Mouse (Mus musculus): ENCODE data around the gene C530025M09Rik. TPM values are rescaled to one million over a fixed set of nuclear protein-coding genes. Genes with fewer than 3 reads are reported as not detected.
A peak's percentile ranks its signal among the peaks of the same experiment; 100 is the strongest.

The C530025M09Rik gene
- polyA plus RNA-seq, 1 experiment from 2014 or later = 0.52 TPM

GRCm38 (mm10) chr2:149835091-149835490 lies 4.1 kb upstream of the C530025M09Rik start:
- no peaks in the 10 kb centered on the region for H3K9me3 ChIP-seq
- peaks cover 34% of the 10 kb centered on the region for H3K27me3 ChIP-seq
- no peak overlapping the region for H3K4me3 ChIP-seq
- no peak overlapping the region for H3K9ac ChIP-seq
- H3K36me3 ChIP-seq = no peaks in the 10 kb centered on the region
- H3K4me1 ChIP-seq = 0 out of 2 replicates have a peak, but pooled peaks cover 4% of the 10 kb centered on the region
- ATAC-seq (ENCODE audit: insufficient number of reproducible peaks, insufficient read depth, low FRiP score, low TSS enrichment) = no peak
- H3K27ac ChIP-seq = no peak overlapping the region
- H3K4me2 ChIP-seq (replicated peaks) = no peak overlapping the region
- 86% methylated on average over 1 of the region's 1 CpGs for WGBS

- H3K36me3 ChIP-seq = no peaks in the 10 kb centered on the region
- 0 out of 2 replicates have a peak, but pooled peaks cover 4% of the 10 kb centered on the region for H3K4me1 ChIP-seq
- WGBS = 3% methylated on average over 5 of the region's 5 CpGs
- H3K9me3 ChIP-seq = no peaks in the 10 kb centered on the region
- peaks cover 45% of the 10 kb centered on the region for H3K27me3 ChIP-seq
- peak overlapping the region; percentile 99 for H3K4me2 ChIP-seq (replicated peaks)
- H3K9ac ChIP-seq = no peak overlapping the region
- no peak overlapping the region for H3K27ac ChIP-seq
- peak overlapping the region; percentile 59 for H3K4me3 ChIP-seq
- no peak for ATAC-seq (ENCODE audit: insufficient number of reproducible peaks, insufficient read depth, low FRiP score, low TSS enrichment)
Measured at GRCm38 (mm10) chr2:149832301-149832700, 1.3 kb upstream of the C530025M09Rik start.

GRCm38 (mm10) chr2:149831459-149832245 lies 639 bp upstream of the C530025M09Rik start:
- no peaks in the 10 kb centered on the region for H3K9me3 ChIP-seq
- H3K4me3 ChIP-seq = peak overlapping the region; percentile 59
- ATAC-seq (ENCODE audit: insufficient number of reproducible peaks, insufficient read depth, low FRiP score, low TSS enrichment) = no peak
- 0 out of 2 replicates have a peak, but pooled peaks cover 4% of the 10 kb centered on the region for H3K4me1 ChIP-seq
- WGBS = under 1% methylated on average over 29 of the region's 29 CpGs
- peaks cover 45% of the 10 kb centered on the region for H3K27me3 ChIP-seq
- H3K4me2 ChIP-seq (replicated peaks) = peak overlapping the region; percentile 99
- no peaks in the 10 kb centered on the region for H3K36me3 ChIP-seq
- H3K9ac ChIP-seq = peak overlapping the region; percentile 49; the same call in 1 of the 2 replicates
- no peak overlapping the region for H3K27ac ChIP-seq

GRCm38 (mm10) chr2:149829955-149830535 lies 968 bp downstream of the C530025M09Rik start:
- Histone ChIP-seq H3K9ac (peak overlapping the region; percentile 49; the same call in 1 of the 2 replicates), H3K4me3 (peak overlapping the region; percentile 59), H3K36me3 (no peaks in the 10 kb centered on the region), H3K4me1 (0 out of 2 replicates have a peak, but pooled peaks cover 4% of the 10 kb centered on the region), H3K4me2 (replicated peaks) (peak overlapping the region; percentile 99), H3K27ac (no peak overlapping the region), H3K27me3 (peaks cover 45% of the 10 kb centered on the region), H3K9me3 (no peaks in the 10 kb centered on the region)
- WGBS = under 1% methylated on average over 26 of the region's 26 CpGs
- no peak for ATAC-seq (ENCODE audit: insufficient number of reproducible peaks, insufficient read depth, low FRiP score, low TSS enrichment)

GRCm38 (mm10) chr2:149828911-149829310 lies 2.1 kb downstream of the C530025M09Rik start, which contains the start of gene Syndig1:
Gene Syndig1, plus strand, starts transcription at chr2:149829211.
- H3K4me1 ChIP-seq = 0 out of 2 replicates have a peak, but pooled peaks cover 4% of the 10 kb centered on the region
- H3K36me3 ChIP-seq = no peaks in the 10 kb centered on the region
- no peak for ATAC-seq (ENCODE audit: insufficient number of reproducible peaks, insufficient read depth, low FRiP score, low TSS enrichment)
- peaks cover 45% of the 10 kb centered on the region for H3K27me3 ChIP-seq
- WGBS = 84% methylated on average over 2 of the region's 2 CpGs
- peak within 1 kb of the TSS; percentile 59 for H3K4me3 ChIP-seq
- peak within 1 kb of the TSS; percentile 99 for H3K4me2 ChIP-seq (replicated peaks)
- H3K9me3 ChIP-seq = no peaks in the 10 kb centered on the region
- no peak within 1 kb of the TSS for H3K27ac ChIP-seq
- H3K9ac ChIP-seq = no peak within 1 kb of the TSS

- H3K9ac ChIP-seq = no peak overlapping the region
- 31% methylated on average over 2 of the region's 2 CpGs for WGBS
Measured at GRCm38 (mm10) chr2:149820201-149820600, 10.8 kb downstream of the C530025M09Rik start.

GRCm38 (mm10) chr2:149819751-149820150 lies 11.3 kb downstream of the C530025M09Rik start:
- Histone ChIP-seq H3K27me3 (no peaks in the 10 kb centered on the region), H3K9ac (no peak overlapping the region), H3K27ac (no peak overlapping the region), H3K4me2 (replicated peaks) (no peak overlapping the region), H3K9me3 (no peaks in the 10 kb centered on the region), H3K4me3 (no peak overlapping the region), H3K4me1 (no peaks in the 10 kb centered on the region), H3K36me3 (no peaks in the 10 kb centered on the region)
- ATAC-seq (ENCODE audit: insufficient number of reproducible peaks, insufficient read depth, low FRiP score, low TSS enrichment) = no peak
- WGBS = 86% methylated on average over 3 of the region's 3 CpGs

More at GRCm38 (mm10) chr2:149820201-149820600, 10.8 kb downstream of the C530025M09Rik start:
- Histone ChIP-seq H3K27ac (no peak overlapping the region), H3K4me3 (no peak overlapping the region), H3K36me3 (no peaks in the 10 kb centered on the region), H3K27me3 (no peaks in the 10 kb centered on the region), H3K4me2 (replicated peaks) (no peak overlapping the region), H3K4me1 (no peaks in the 10 kb centered on the region), H3K9me3 (no peaks in the 10 kb centered on the region)
- no peak for ATAC-seq (ENCODE audit: insufficient number of reproducible peaks, insufficient read depth, low FRiP score, low TSS enrichment)

GRCm38 (mm10) chr2:149818395-149818794 lies 12.6 kb downstream of the C530025M09Rik start:
- ATAC-seq (ENCODE audit: insufficient number of reproducible peaks, insufficient read depth, low FRiP score, low TSS enrichment) = no peak
- 72% methylated on average over 3 of the region's 3 CpGs for WGBS

GRCm38 (mm10) chr2:149812899-149813298 lies 18.1 kb downstream of the C530025M09Rik start:
- H3K36me3 ChIP-seq = no peaks in the 10 kb centered on the region
- no peak overlapping the region for H3K4me3 ChIP-seq
- no peaks in the 10 kb centered on the region for H3K27me3 ChIP-seq
- WGBS = 68% methylated on average over 2 of the region's 2 CpGs
- H3K9ac ChIP-seq = no peak overlapping the region
- H3K4me2 ChIP-seq (replicated peaks) = no peak overlapping the region
- no peaks in the 10 kb centered on the region for H3K9me3 ChIP-seq
- H3K27ac ChIP-seq = no peak overlapping the region
- no peak for ATAC-seq (ENCODE audit: insufficient number of reproducible peaks, insufficient read depth, low FRiP score, low TSS enrichment)
- no peaks in the 10 kb centered on the region for H3K4me1 ChIP-seq

More at GRCm38 (mm10) chr2:149818395-149818794, 12.6 kb downstream of the C530025M09Rik start:
- H3K9ac ChIP-seq = no peak overlapping the region
- no peak overlapping the region for H3K4me2 ChIP-seq (replicated peaks)
- no peaks in the 10 kb centered on the region for H3K4me1 ChIP-seq
- no peak overlapping the region for H3K4me3 ChIP-seq
- H3K27me3 ChIP-seq = no peaks in the 10 kb centered on the region
- H3K9me3 ChIP-seq = no peaks in the 10 kb centered on the region
- no peaks in the 10 kb centered on the region for H3K36me3 ChIP-seq
- H3K27ac ChIP-seq = no peak overlapping the region

GRCm38 (mm10) chr2:149805256-149805655 lies 25.8 kb downstream of the C530025M09Rik start:
- no peak for ATAC-seq (ENCODE audit: insufficient number of reproducible peaks, insufficient read depth, low FRiP score, low TSS enrichment)
- WGBS = 82% methylated on average over 2 of the region's 2 CpGs
- Histone ChIP-seq H3K4me1 (no peaks in the 10 kb centered on the region), H3K36me3 (no peaks in the 10 kb centered on the region), H3K4me2 (replicated peaks) (no peak overlapping the region), H3K27ac (no peak overlapping the region), H3K27me3 (no peaks in the 10 kb centered on the region), H3K9me3 (no peaks in the 10 kb centered on the region), H3K9ac (no peak overlapping the region), H3K4me3 (no peak overlapping the region)

GRCm38 (mm10) chr2:149804599-149805140 lies 26.3 kb downstream of the C530025M09Rik start:
- Histone ChIP-seq H3K9ac (no peak overlapping the region), H3K4me2 (replicated peaks) (no peak overlapping the region), H3K4me3 (no peak overlapping the region), H3K27ac (no peak overlapping the region), H3K4me1 (no peaks in the 10 kb centered on the region), H3K36me3 (no peaks in the 10 kb centered on the region), H3K27me3 (no peaks in the 10 kb centered on the region), H3K9me3 (no peaks in the 10 kb centered on the region)
- 85% methylated on average over 3 of the region's 3 CpGs for WGBS
- no peak for ATAC-seq (ENCODE audit: insufficient number of reproducible peaks, insufficient read depth, low FRiP score, low TSS enrichment)
